Mouse (Mus musculus): ENCODE data around the gene Wipf3.

Gene Wipf3

GRCm38 (mm10) chr6:54432806-54433545 lies 3.6 kb downstream of the Wipf3 start:
- DNase-seq = no peak

GRCm38 (mm10) chr6:54434171-54434570 lies 4.8 kb downstream of the Wipf3 start:
- DNase-seq = no peak

GRCm38 (mm10) chr6:54435663-54436062 lies 6.3 kb downstream of the Wipf3 start:
- DNase-seq = no peak

GRCm38 (mm10) chr6:54436286-54436685 lies 6.9 kb downstream of the Wipf3 start:
- DNase-seq = no peak

GRCm38 (mm10) chr6:54438510-54438909 lies 9.1 kb downstream of the Wipf3 start:
- no peak for DNase-seq

- DNase-seq = no peak
Observed at GRCm38 (mm10) chr6:54440658-54441057, 11.3 kb downstream of the Wipf3 start.

- DNase-seq = no peak
Observed at GRCm38 (mm10) chr6:54443657-54444056, 14.3 kb downstream of the Wipf3 start.

GRCm38 (mm10) chr6:54444086-54444485 lies 14.7 kb downstream of the Wipf3 start:
- no peak for DNase-seq

GRCm38 (mm10) chr6:54445249-54445818 lies 15.9 kb downstream of the Wipf3 start:
- no peak for DNase-seq

- no peak for DNase-seq
Observed at GRCm38 (mm10) chr6:54447353-54447752, 17.9 kb downstream of the Wipf3 start.

GRCm38 (mm10) chr6:54459661-54460060 lies 30.3 kb downstream of the Wipf3 start:
- DNase-seq = no peak

- no peak for DNase-seq
Observed at GRCm38 (mm10) chr6:54460172-54460914, 30.9 kb downstream of the Wipf3 start.

- DNase-seq = no peak
Observed at GRCm38 (mm10) chr6:54460915-54461671, 31.7 kb downstream of the Wipf3 start.

- DNase-seq = no peak
Observed at GRCm38 (mm10) chr6:54462766-54463165, 33.4 kb downstream of the Wipf3 start.

GRCm38 (mm10) chr6:54463701-54464458 lies 34.5 kb downstream of the Wipf3 start:
- DNase-seq = no peak

GRCm38 (mm10) chr6:54464926-54465325 lies 35.5 kb downstream of the Wipf3 start:
- no peak for DNase-seq

- no peak for DNase-seq
Observed at GRCm38 (mm10) chr6:54467371-54467770, 38.0 kb downstream of the Wipf3 start.

- no peak for DNase-seq
Observed at GRCm38 (mm10) chr6:54471866-54472265, 42.5 kb downstream of the Wipf3 start.

- DNase-seq = no peak
Observed at GRCm38 (mm10) chr6:54472846-54473715, 43.7 kb downstream of the Wipf3 start.

GRCm38 (mm10) chr6:54475926-54476667 lies 46.7 kb downstream of the Wipf3 start:
- DNase-seq = no peak

Measured in B cell, adult 2 months (primary cell).